Mouse (Mus musculus) liver, embryonic 11.5 days (tissue): ENCODE data around the gene Fam193b. TPM values are rescaled to one million over a fixed set of nuclear protein-coding genes. Genes with fewer than 3 reads are reported as not detected.

Experiments
- ATAC-seq: fragments of 200-750 bp; cut with Nextera tagmentation; replicated peaks from 2 replicates; pipeline ENCODE4 v1.8.0; 2017; ENCODE audit warnings: moderate number of reproducible peaks, mild to moderate bottlenecking, moderate TSS enrichment, moderate library complexity; ENCODE audit not compliant: low FRiP score
- DNase-seq: peaks from one replicate; pipeline ENCODE4 v3.0.0-alpha.2; 2017; ENCODE audit warnings: low spot score
- H3K27ac ChIP-seq: fragments of 300-500 bp; sonication (generic); 2 replicates; pipeline ENCODE4 v1.5.1; 2014; ENCODE audit warnings: mild to moderate bottlenecking, low read depth, low read length, control low read depth
- H3K27me3 ChIP-seq: fragments of 300-500 bp; sonication (generic); replicated peaks from 2 replicates; pipeline ENCODE4 v1.6.1; 2014; ENCODE audit warnings: low read length, mixed read lengths; ENCODE audit not compliant: control insufficient read depth, insufficient read depth
- H3K36me3 ChIP-seq: fragments of 300-500 bp; sonication (generic); 2 replicates; pipeline ENCODE4 v1.6.1; 2014; ENCODE audit warnings: mild to moderate bottlenecking, low read length, moderate library complexity, mixed read lengths; ENCODE audit not compliant: control insufficient read depth, insufficient read depth
- H3K4me1 ChIP-seq: fragments of 300-500 bp; sonication (generic); replicated peaks from 2 replicates; pipeline ENCODE4 v1.6.1; 2014; ENCODE audit warnings: low read length, mixed read lengths; ENCODE audit not compliant: control insufficient read depth, insufficient read depth
- H3K4me2 ChIP-seq: fragments of 300-500 bp; sonication (generic); 2 replicates; pipeline ENCODE4 v1.6.1; 2014; ENCODE audit warnings: mild to moderate bottlenecking, control low read depth, moderate library complexity
- H3K4me3 ChIP-seq: fragments of 300-500 bp; sonication (generic); 2 replicates; pipeline ENCODE4 v1.5.1; 2014; ENCODE audit warnings: low read depth, low read length, control low read depth
- H3K9ac ChIP-seq: fragments of 300-500 bp; sonication (generic); 2 replicates; pipeline ENCODE4 v1.6.1; 2014; ENCODE audit warnings: low read depth, low read length, control low read depth
- H3K9me3 ChIP-seq: fragments of 300-500 bp; sonication (generic); 2 replicates; pipeline ENCODE4 v1.6.1; 2016; ENCODE audit warnings: low read length, inconsistent platforms, mixed read lengths; ENCODE audit not compliant: control insufficient read depth
- WGBS: fragments of 180-500 bp; shearing (Covaris S2); extraction: QIAGEN DNeasy Blood & Tissue Kit; methylation state at CpG from one replicate; pipeline ENCODE4 v1.1.7; 2014; 5-methylcytosine and 5-hydroxymethylcytosine counted together
- polyA plus RNA-seq: library from polyadenylated mRNA; unstranded; fragments of >200 nt; fragmentation: Nextera tagmentation; extraction: Ambion mirVana; gene quantifications from 2 replicates; pipeline ENCODE4 v1.2.1, GENCODE M21; 2014

Fam193b gene
- polyA plus RNA-seq, 1 experiment from 2014 or later = 25.3 TPM

- H3K4me1 ChIP-seq = peaks cover 9% of the 10 kb centered on the region
- WGBS = 13% methylated on average over 9 of the region's 9 CpGs
- H3K9me3 ChIP-seq = no peaks in the 10 kb centered on the region
- ATAC-seq (peak; percentile 54), DNase-seq (no peak)
- peak overlapping the region; percentile 81 for H3K9ac ChIP-seq
- H3K27me3 ChIP-seq = no peaks in the 10 kb centered on the region
- H3K4me3 ChIP-seq = peak overlapping the region; percentile 89
- H3K36me3 ChIP-seq = peaks cover 21% of the 10 kb centered on the region
- H3K4me2 ChIP-seq = peak overlapping the region; percentile 91
- H3K27ac ChIP-seq = no peak overlapping the region
Measured at GRCm38 (mm10) chr13:55600657-55601056, 29.7 kb upstream of the Fam193b start.

DNA sequence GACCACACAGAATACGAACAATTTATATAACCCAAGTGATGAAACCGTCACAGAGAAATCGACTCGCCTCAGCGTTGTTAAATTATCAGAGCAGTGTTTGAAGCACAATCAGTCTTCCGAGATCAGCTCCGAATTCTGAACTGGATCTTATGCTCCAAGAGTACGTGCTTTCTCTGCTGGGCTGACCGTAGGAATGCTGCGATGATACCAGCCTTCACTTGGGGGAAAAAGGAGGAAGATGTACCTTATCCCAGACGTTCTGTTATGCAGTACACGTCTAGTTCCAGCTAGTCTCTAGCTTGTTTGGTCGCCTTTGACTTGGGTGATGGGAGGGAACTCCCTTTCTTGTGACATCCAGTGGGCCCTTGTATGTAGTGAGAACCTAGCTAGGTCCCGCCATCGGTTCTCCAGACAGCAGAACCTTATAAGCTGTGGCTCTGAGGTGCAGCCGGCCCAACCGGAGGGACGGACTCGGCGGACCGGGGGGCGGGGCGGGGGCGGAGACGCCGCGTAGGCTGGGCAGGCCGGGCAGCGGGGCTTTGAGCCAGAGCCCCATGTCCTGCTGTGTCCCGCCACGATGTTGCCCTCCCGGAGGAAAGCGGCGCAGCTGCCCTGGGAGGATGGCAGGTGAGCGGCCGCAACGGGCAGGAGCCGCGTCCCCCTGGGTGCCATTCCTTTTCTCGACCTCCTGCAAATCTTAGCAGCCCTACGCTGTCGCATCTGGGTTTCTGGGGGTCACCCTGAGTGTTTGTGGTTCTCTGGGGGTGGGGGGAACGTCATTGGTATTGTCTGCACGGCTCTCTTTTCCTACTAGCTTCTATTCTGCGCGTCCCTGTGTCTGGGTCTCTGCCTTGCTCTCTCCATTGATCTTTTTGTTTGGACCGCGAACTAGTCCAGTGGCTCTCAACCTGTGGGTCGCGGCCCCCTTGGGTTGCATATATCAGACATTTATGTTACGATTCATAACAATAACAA is 28.9 kb upstream of the Fam193b start, which contains the start of gene B4galt7:
TSS of gene B4galt7 (plus strand) at position 331 of the 975 bp plus-strand sequence.
- peak within 1 kb of the TSS; percentile 32; the same call in 1 of the 2 replicates for H3K27ac ChIP-seq
- H3K9ac ChIP-seq = peak within 1 kb of the TSS; percentile 81
- H3K27me3 ChIP-seq = no peaks in the 10 kb centered on the region
- H3K4me2 ChIP-seq = peak within 1 kb of the TSS; percentile 91
- peaks cover 9% of the 10 kb centered on the region for H3K4me1 ChIP-seq
- peak within 1 kb of the TSS; percentile 89 for H3K4me3 ChIP-seq
- WGBS = 8% methylated on average over 51 of the region's 51 CpGs
- DNase-seq (peak; percentile 89), ATAC-seq (peak; percentile 85)
- peaks cover 26% of the 10 kb centered on the region for H3K36me3 ChIP-seq
- no peaks in the 10 kb centered on the region for H3K9me3 ChIP-seq

DNA sequence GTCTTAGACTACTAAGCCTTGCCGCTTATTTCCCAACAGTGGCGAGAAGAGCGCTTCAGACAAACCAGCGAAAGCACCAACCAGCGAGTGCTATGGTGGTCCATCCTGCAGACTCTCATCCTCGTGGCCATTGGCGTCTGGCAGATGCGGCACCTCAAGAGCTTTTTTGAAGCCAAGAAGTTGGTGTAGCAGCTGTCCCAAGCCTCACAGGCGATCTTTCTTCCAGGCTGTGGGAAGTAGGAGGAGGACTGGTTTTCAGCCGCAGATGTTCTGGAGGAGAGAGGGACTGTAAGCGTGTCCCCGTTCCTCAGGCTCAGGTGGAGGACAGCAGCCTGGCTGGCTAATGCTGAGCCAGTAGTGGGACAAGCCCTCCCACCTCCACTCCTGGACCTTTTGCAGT is 25.9 kb upstream of the Fam193b start:
- Histone ChIP-seq H3K9ac (no peak overlapping the region), H3K27ac (no peak overlapping the region), H3K4me3 (no peak overlapping the region), H3K4me2 (no peak overlapping the region), H3K9me3 (no peaks in the 10 kb centered on the region), H3K27me3 (no peaks in the 10 kb centered on the region), H3K4me1 (peaks cover 11% of the 10 kb centered on the region), H3K36me3 (peaks cover 23% of the 10 kb centered on the region)
- WGBS = 96% methylated on average over 12 of the region's 12 CpGs
- DNase-seq (no peak), ATAC-seq (no peak)

DNA sequence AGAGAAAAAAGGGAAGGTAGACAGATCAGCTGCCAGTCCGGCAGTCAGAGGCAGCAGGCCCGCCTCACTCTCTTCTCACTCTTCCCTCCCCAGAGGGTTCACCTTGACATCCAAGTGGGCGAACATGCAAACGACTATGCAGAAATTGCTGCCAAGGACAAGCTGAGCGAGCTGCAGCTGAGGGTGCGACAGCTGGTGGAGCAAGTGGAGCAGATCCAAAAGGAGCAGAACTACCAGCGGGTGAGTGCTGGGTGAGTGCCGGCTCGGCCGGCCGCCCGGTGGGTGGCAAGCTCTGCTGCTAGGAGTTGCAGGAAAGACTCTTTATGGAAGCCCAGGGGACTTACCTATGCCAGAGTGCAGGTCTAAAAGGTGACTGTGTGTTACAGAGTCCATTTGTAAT is 24.5 kb upstream of the Fam193b start:
- ATAC-seq (no peak), DNase-seq (no peak)
- WGBS = 93% methylated on average over 12 of the region's 12 CpGs
- peaks cover 6% of the 10 kb centered on the region; the same call in 1 of the 2 replicates for H3K4me1 ChIP-seq
- no peaks in the 10 kb centered on the region for H3K9me3 ChIP-seq
- H3K9ac ChIP-seq = no peak overlapping the region
- no peak overlapping the region for H3K4me3 ChIP-seq
- no peak overlapping the region for H3K27ac ChIP-seq
- H3K4me2 ChIP-seq = no peak overlapping the region
- no peaks in the 10 kb centered on the region for H3K27me3 ChIP-seq
- H3K36me3 ChIP-seq = peaks cover 23% of the 10 kb centered on the region

- peak overlapping the region; percentile 93 for H3K9ac ChIP-seq
- H3K4me2 ChIP-seq = peak overlapping the region; percentile 81
- H3K27me3 ChIP-seq = no peaks in the 10 kb centered on the region
- H3K27ac ChIP-seq = 0 out of 2 replicates have a peak overlapping the region, but pooled peaks have one; percentile 34
- DNase-seq = no peak
- peak overlapping the region; percentile 95 for H3K4me3 ChIP-seq
- WGBS = under 1% methylated on average over 31 of the region's 31 CpGs
- peaks cover 23% of the 10 kb centered on the region for H3K36me3 ChIP-seq
- H3K9me3 ChIP-seq = no peaks in the 10 kb centered on the region
- peak; percentile 37; the same call in 1 of the 2 replicates for ATAC-seq
- H3K4me1 ChIP-seq = peaks cover 2% of the 10 kb centered on the region; the same call in 1 of the 2 replicates
Measured at GRCm38 (mm10) chr13:55593254-55593747, 22.4 kb upstream of the Fam193b start.

DNA sequence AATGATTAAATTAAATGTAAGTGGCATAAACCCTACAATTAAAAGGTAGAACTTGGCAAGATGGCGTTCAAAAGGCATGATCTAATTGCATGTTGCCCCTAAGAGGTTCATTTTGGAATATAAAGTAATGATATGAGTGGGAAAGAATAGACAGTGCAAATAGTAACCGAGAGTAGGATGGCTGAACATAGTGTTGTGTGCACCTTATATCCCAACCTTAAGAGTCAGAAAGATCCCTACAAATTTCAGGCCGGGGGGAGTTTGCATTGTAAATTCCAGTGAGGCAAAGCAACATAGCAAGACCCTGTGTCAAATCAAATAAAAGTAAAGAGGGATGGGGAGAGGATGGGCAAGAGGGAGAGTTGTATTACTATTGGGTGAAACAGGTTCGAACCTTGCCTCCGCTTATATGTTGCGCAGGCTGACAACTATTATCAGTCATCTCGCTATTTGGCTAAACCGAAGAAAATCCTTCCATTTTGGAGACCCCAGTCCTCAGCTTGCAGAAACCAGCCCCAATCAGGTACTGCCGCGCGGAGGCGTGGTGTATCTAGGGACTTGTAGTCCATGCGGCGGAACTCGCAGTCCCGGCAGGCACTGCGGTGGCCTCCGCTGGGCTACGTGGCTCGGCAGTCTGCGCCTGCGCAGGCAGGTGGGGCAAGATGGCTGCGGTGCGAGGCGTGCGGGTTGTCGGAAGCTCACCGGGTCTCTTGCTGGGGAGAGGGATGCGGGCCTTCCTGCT is 21.8 kb upstream of the Fam193b start:
- Histone ChIP-seq H3K9ac (peak overlapping the region; percentile 93), H3K4me1 (peaks cover 2% of the 10 kb centered on the region; the same call in 1 of the 2 replicates), H3K27ac (0 out of 2 replicates have a peak overlapping the region, but pooled peaks have one; percentile 34), H3K27me3 (no peaks in the 10 kb centered on the region), H3K9me3 (no peaks in the 10 kb centered on the region), H3K4me3 (peak overlapping the region; percentile 95), H3K4me2 (peak overlapping the region; percentile 81), H3K36me3 (peaks cover 19% of the 10 kb centered on the region)
- WGBS = 4% methylated on average over 29 of the region's 29 CpGs
- DNase-seq (peak; percentile 93), ATAC-seq (peak; percentile 98)

- WGBS = 72% methylated on average over 4 of the region's 4 CpGs
- H3K27me3 ChIP-seq = no peaks in the 10 kb centered on the region
- no peak overlapping the region; the same call in 1 of the 2 replicates for H3K4me2 ChIP-seq
- H3K36me3 ChIP-seq = peaks cover 16% of the 10 kb centered on the region
- no peaks in the 10 kb centered on the region for H3K9me3 ChIP-seq
- no peak for DNase-seq
- ATAC-seq = peak; percentile 44; the same call in 1 of the 2 replicates
- peaks cover 2% of the 10 kb centered on the region; the same call in 1 of the 2 replicates for H3K4me1 ChIP-seq
- H3K9ac ChIP-seq = no peak overlapping the region
- no peak overlapping the region for H3K27ac ChIP-seq
- no peak overlapping the region for H3K4me3 ChIP-seq
Measured at GRCm38 (mm10) chr13:55591961-55592490, 21.1 kb upstream of the Fam193b start.

DNA sequence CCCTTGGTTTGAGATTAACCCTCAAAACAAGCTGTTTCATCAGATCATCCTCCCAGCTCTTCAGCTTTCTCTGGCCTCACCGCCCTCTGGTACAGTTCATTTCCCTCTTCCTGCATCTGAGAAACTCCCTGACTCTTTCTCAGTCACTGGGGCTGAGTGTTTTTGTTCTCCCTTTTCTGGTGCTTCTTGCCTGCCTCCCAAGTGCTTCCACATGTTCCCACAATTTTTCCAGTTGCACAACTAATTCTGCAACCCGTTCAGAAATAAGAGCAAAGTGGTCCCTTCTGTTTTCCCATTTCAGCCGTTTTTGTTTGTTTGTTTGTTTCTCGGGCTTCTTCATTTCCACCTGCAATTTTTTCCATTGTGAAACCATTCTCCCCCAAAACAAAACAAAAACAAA is 7.2 kb upstream of the Fam193b start:
- no peak for ATAC-seq
- H3K9me3 ChIP-seq = no peaks in the 10 kb centered on the region
- no peaks in the 10 kb centered on the region for H3K4me1 ChIP-seq
- H3K9ac ChIP-seq = no peak overlapping the region
- no peaks in the 10 kb centered on the region for H3K36me3 ChIP-seq
- no peak overlapping the region for H3K27ac ChIP-seq
- H3K27me3 ChIP-seq = no peaks in the 10 kb centered on the region
- no peak overlapping the region for H3K4me2 ChIP-seq
- 73% methylated on average over 4 of the region's 4 CpGs for WGBS
- no peak overlapping the region for H3K4me3 ChIP-seq
- no peak for DNase-seq
